Mouse (Mus musculus): Measurements from ENCODE around the gene Gtpbp8. TPM values are rescaled to one million over a fixed set of nuclear protein-coding genes. Genes with fewer than 3 reads are reported as not detected.

Gene Gtpbp8
- polyA plus RNA-seq, 2 experiments: 4.1 to 20.2 TPM

GRCm38 (mm10) chr16:44716305-44717140, 29.6 kb downstream of the Gtpbp8 start:
- no peak for ATAC-seq (ENCODE audit: insufficient read depth)
- Histone ChIP-seq H3K4me2 (ENCODE audit: low read depth) (no peak overlapping the region), H3K4me1 (replicated peaks; ENCODE audit: control insufficient read depth in 2 of 2, insufficient read depth in 2 of 2, low read length in 1 of 2) (no peaks in the 10 kb centered on the region), H3K27me3 (ENCODE audit: control insufficient read depth, insufficient read depth, low read length) (no peaks in the 10 kb centered on the region), H3K9ac (replicated peaks) (no peak overlapping the region), H3K4me3 (ENCODE audit: insufficient read depth in 1 of 2, low read depth in 2 of 2, low read length in 2 of 2) (no peak overlapping the region), H3K36me3 (replicated peaks; ENCODE audit: control insufficient read depth, insufficient read depth, low read depth) (no peaks in the 10 kb centered on the region), H3K9me3 (ENCODE audit: control insufficient read depth, low read length) (no peaks in the 10 kb centered on the region), H3K27ac (no peak overlapping the region)
- TF ChIP-seq CTCF (IDR thresholded peaks at IDR 0.05; ENCODE audit: low read depth) (no peak; the same call in 1 of the 2 replicates), EP300 (IDR thresholded peaks at IDR 0.05; ENCODE audit: low read depth) (no peak)
- WGBS (ENCODE audit: insufficient replicate concordance): 43% methylated on average over 10 of the region's 10 CpGs
- DNase-seq (ENCODE audit: low read depth in 3 of 3, low spot score in 3 of 3): no peak

- no peak for DNase-seq (ENCODE audit: low read depth in 3 of 3, low spot score in 3 of 3)
- ATAC-seq (ENCODE audit: insufficient read depth): no peak
- no peak overlapping the region for H3K27ac ChIP-seq
- no peaks in the 10 kb centered on the region for H3K36me3 ChIP-seq (replicated peaks; ENCODE audit: control insufficient read depth, insufficient read depth, low read depth)
- H3K9ac ChIP-seq (replicated peaks): no peak overlapping the region
- H3K4me2 ChIP-seq (ENCODE audit: low read depth): no peak overlapping the region
- H3K9me3 ChIP-seq (ENCODE audit: control insufficient read depth, low read length): no peaks in the 10 kb centered on the region
- no peak overlapping the region for H3K4me3 ChIP-seq (ENCODE audit: insufficient read depth in 1 of 2, low read depth in 2 of 2, low read length in 2 of 2)
- no peaks in the 10 kb centered on the region for H3K4me1 ChIP-seq (replicated peaks; ENCODE audit: control insufficient read depth in 2 of 2, insufficient read depth in 2 of 2, low read length in 1 of 2)
- H3K27me3 ChIP-seq (ENCODE audit: control insufficient read depth, insufficient read depth, low read length): no peaks in the 10 kb centered on the region
- TF ChIP-seq CTCF (IDR thresholded peaks at IDR 0.05; ENCODE audit: low read depth) (no peak), EP300 (IDR thresholded peaks at IDR 0.05; ENCODE audit: low read depth) (no peak)
- 49% methylated on average over 4 of the region's 4 CpGs for WGBS (ENCODE audit: insufficient replicate concordance)
Measured at GRCm38 (mm10) chr16:44703458-44703857, 42.7 kb downstream of the Gtpbp8 start.

DNA sequence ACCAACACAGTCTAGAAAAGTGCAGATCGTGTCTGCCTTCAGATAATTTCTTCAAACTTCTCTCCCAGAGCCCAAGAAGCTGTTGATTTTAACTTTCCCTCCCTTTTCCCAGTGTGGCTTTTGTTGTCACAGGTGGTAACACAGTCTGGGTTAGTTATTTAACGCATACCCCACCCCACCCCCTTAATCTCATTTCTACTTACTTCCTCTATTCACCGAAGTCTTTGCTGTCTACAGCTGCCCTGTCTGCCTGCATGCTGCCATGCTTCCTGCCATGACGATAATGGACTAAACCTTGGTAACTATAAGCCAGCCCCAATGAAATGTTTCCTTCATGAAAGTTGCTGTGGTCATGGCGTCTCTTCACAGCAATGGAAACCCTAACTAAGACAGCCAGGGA, 43.9 kb downstream of the Gtpbp8 start:
- TF ChIP-seq CTCF (IDR thresholded peaks at IDR 0.05; ENCODE audit: low read depth) (no peak), EP300 (IDR thresholded peaks at IDR 0.05; ENCODE audit: low read depth) (no peak)
- DNase-seq (ENCODE audit: low read depth in 3 of 3, low spot score in 3 of 3) (no peak), ATAC-seq (ENCODE audit: insufficient read depth) (no peak)
- 11% methylated on average over 5 of the region's 5 CpGs for WGBS (ENCODE audit: insufficient replicate concordance)
- H3K4me3 ChIP-seq (ENCODE audit: insufficient read depth in 1 of 2, low read depth in 2 of 2, low read length in 2 of 2): no peak overlapping the region
- no peak overlapping the region for H3K4me2 ChIP-seq (ENCODE audit: low read depth)
- no peaks in the 10 kb centered on the region for H3K36me3 ChIP-seq (replicated peaks; ENCODE audit: control insufficient read depth, insufficient read depth, low read depth)
- H3K9me3 ChIP-seq (ENCODE audit: control insufficient read depth, low read length): no peaks in the 10 kb centered on the region
- no peaks in the 10 kb centered on the region for H3K27me3 ChIP-seq (ENCODE audit: control insufficient read depth, insufficient read depth, low read length)
- no peak overlapping the region for H3K9ac ChIP-seq (replicated peaks)
- no peak overlapping the region for H3K27ac ChIP-seq
- H3K4me1 ChIP-seq (replicated peaks; ENCODE audit: control insufficient read depth in 2 of 2, insufficient read depth in 2 of 2, low read length in 1 of 2): no peaks in the 10 kb centered on the region

- Histone ChIP-seq H3K27ac (no peak overlapping the region), H3K4me1 (replicated peaks; ENCODE audit: control insufficient read depth in 2 of 2, insufficient read depth in 2 of 2, low read length in 1 of 2) (no peaks in the 10 kb centered on the region), H3K9ac (replicated peaks) (no peak overlapping the region), H3K9me3 (ENCODE audit: control insufficient read depth, low read length) (no peaks in the 10 kb centered on the region), H3K4me2 (ENCODE audit: low read depth) (no peak overlapping the region), H3K4me3 (ENCODE audit: insufficient read depth in 1 of 2, low read depth in 2 of 2, low read length in 2 of 2) (no peak overlapping the region), H3K36me3 (replicated peaks; ENCODE audit: control insufficient read depth, insufficient read depth, low read depth) (no peaks in the 10 kb centered on the region), H3K27me3 (ENCODE audit: control insufficient read depth, insufficient read depth, low read length) (no peaks in the 10 kb centered on the region)
- ATAC-seq (ENCODE audit: insufficient read depth) (no peak), DNase-seq (ENCODE audit: low read depth in 3 of 3, low spot score in 3 of 3) (no peak)
- TF ChIP-seq EP300 (IDR thresholded peaks at IDR 0.05; ENCODE audit: low read depth) (no peak), CTCF (IDR thresholded peaks at IDR 0.05; ENCODE audit: low read depth) (no peak)
- 60% methylated on average over 3 of the region's 3 CpGs for WGBS (ENCODE audit: insufficient replicate concordance)
Measured at GRCm38 (mm10) chr16:44701155-44701554, 45.0 kb downstream of the Gtpbp8 start.

GRCm38 (mm10) chr16:44697473-44698205, 48.5 kb downstream of the Gtpbp8 start:
- TF ChIP-seq CTCF (IDR thresholded peaks at IDR 0.05; ENCODE audit: low read depth) (no peak), EP300 (IDR thresholded peaks at IDR 0.05; ENCODE audit: low read depth) (no peak)
- Histone ChIP-seq H3K36me3 (replicated peaks; ENCODE audit: control insufficient read depth, insufficient read depth, low read depth) (no peaks in the 10 kb centered on the region), H3K9ac (replicated peaks) (no peak overlapping the region), H3K27me3 (ENCODE audit: control insufficient read depth, insufficient read depth, low read length) (no peaks in the 10 kb centered on the region), H3K4me3 (ENCODE audit: insufficient read depth in 1 of 2, low read depth in 2 of 2, low read length in 2 of 2) (no peak overlapping the region), H3K4me2 (ENCODE audit: low read depth) (no peak overlapping the region), H3K27ac (no peak overlapping the region), H3K9me3 (ENCODE audit: control insufficient read depth, low read length) (no peaks in the 10 kb centered on the region), H3K4me1 (replicated peaks; ENCODE audit: control insufficient read depth in 2 of 2, insufficient read depth in 2 of 2, low read length in 1 of 2) (no peaks in the 10 kb centered on the region)
- no peak for DNase-seq (ENCODE audit: low read depth in 3 of 3, low spot score in 3 of 3)
- no peak for ATAC-seq (ENCODE audit: insufficient read depth)
- 66% methylated on average over 5 of the region's 5 CpGs for WGBS (ENCODE audit: insufficient replicate concordance)

All from liver, embryonic 14.5 days (tissue).